Mouse (Mus musculus): ENCODE data around the gene Myrip. TPM values are rescaled to one million over a fixed set of nuclear protein-coding genes. Genes with fewer than 3 reads are reported as not detected.

Myrip gene
- 5.9 and 7.1 TPM in 2 replicates for polyA plus RNA-seq (2012; rRNA removed)

GRCm38 (mm10) chr9:120301213-120301612 lies at the start of gene Myrip:
Myrip (plus strand) TSS chr9:120301513.

DNA sequence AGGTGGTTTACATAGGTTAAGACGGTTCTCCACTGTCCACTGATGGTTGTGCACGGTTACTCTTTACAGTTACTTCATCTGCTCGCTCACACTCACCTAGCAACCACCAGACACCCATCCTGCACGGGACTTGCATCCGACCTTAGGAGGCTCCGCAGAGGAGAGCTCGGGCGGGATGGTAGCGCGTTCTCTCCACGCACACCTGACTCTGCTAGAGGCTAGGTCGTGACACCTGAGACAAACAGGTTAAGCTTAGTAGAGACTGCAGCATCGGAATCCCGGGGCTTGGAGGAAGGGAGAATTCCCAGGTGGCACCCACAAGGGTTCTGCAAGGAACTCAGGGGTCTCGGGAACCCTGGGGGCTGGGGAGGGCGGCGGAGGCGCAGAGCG lies 190.7 kb downstream of the Myrip start, which contains the start of gene Eif1b:
Eif1b (plus strand) TSS at position 223 of the 390 bp plus-strand sequence.

Other genes starting within 250 kb of the Myrip start
- 4.0 and 5.2 TPM in 2 replicates for gene Cx3cr1, start 231.6 kb upstream of the Myrip start, polyA plus RNA-seq (2012; rRNA removed)
- not detected in 2 replicates for gene Ccr8, start 209.4 kb upstream of the Myrip start, polyA plus RNA-seq (2012; rRNA removed)
- gene Slc25a38, start 191.1 kb upstream of the Myrip start, polyA plus RNA-seq (2012; rRNA removed) = 28.2 and 29.0 TPM in 2 replicates
- 1,918 and 1,924 TPM in 2 replicates for gene Rpsa, start 173.8 kb upstream of the Myrip start, polyA plus RNA-seq (2012; rRNA removed)
- 0.13 and 0.44 TPM in 2 replicates for gene Mobp, start 151.8 kb upstream of the Myrip start, polyA plus RNA-seq (2012; rRNA removed)
- 209 and 247 TPM in 2 replicates for gene Eif1b, start 190.7 kb downstream of the Myrip start, polyA plus RNA-seq (2012; rRNA removed)
- gene Entpd3, start 238.3 kb downstream of the Myrip start, polyA plus RNA-seq (2012; rRNA removed) = 10.2 and 10.5 TPM in 2 replicates

All from central nervous system, embryonic 18 days (tissue).